Mouse (Mus musculus): ENCODE measurements around the gene Gabrb3. TPM values are rescaled to one million over a fixed set of nuclear protein-coding genes. Genes with fewer than 3 reads are reported as not detected.
A peak's percentile ranks its signal among the peaks of the same experiment; 100 is the strongest.

Gabrb3 gene
- polyA plus RNA-seq, 1 experiment from 2014 or later, result 0.06 TPM

DNA sequence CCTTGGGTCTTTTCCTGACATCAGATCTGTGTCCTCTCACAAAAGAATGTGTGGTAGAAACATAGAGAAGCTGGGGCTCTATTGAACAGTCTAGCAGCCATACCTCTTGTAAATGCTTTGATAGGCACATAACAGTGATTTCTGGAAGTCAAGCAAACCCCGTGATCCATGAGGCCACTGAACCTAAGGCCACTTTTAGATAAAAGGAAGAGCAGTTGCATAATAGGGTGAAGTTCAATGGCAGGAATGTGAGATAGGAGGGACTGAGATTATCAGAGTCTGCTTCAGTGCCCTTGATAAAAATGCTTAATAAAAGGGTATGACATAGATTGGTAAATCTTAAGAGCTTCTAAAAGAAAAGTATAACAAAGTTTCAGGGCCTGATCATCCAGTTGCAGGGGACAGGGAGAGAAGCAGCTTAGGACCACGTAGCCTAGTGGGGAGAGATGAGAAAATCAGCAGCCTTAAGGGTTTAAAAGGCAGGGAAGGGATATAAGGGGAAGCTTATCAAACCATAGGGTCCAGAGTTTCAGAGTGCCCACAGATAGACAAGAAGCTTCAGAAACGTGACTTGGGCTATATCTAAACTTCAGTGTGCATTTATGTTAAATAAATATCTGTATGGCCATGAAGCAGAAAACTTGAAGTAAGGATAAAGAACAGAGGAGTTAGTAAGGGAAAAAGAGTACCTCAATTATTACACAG is 141.4 kb downstream of the Gabrb3 start:
- WGBS, result 47% methylated on average over 3 of the region's 3 CpGs
- TF ChIP-seq CTCF (IDR thresholded peaks at IDR 0.05) (no peak), EP300 (IDR thresholded peaks at IDR 0.05) (no peak)
- no peak for DNase-seq (ENCODE audit: low spot score)

DNA sequence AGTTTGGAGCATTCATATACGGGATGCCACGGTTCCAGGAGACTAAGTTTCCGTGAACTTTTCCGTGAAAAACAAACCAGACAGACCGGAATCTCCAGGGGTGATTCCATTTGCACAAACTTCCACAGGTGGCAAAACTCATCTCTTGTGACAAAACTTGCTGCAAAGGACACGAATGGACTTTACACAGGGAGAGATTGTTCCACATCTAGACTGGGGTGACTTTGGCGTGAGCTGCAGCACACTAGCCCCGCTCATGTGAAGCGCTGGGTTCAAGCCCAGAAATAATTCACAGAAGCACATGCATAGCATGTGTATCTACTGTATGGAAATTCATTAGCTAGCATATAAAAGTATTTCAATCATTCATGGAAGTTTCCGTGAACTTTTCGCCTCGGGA is 144.9 kb downstream of the Gabrb3 start:
- no peak for TF ChIP-seq CTCF (IDR thresholded peaks at IDR 0.05)
- TF ChIP-seq EP300 (IDR thresholded peaks at IDR 0.05), result no peak
- no peaks in the 10 kb centered on the region for H3K27me3 ChIP-seq (replicated peaks; ENCODE audit: insufficient read depth, low read length)
- no peaks in the 10 kb centered on the region for H3K9me3 ChIP-seq (ENCODE audit: low read length)
- no peak for ATAC-seq
- no peak for DNase-seq (ENCODE audit: low spot score)
- H3K36me3 ChIP-seq (ENCODE audit: insufficient read depth, low read length), result no peaks in the 10 kb centered on the region
- no peak overlapping the region for H3K4me3 ChIP-seq (ENCODE audit: low read depth, low read length)
- H3K9ac ChIP-seq (replicated peaks; ENCODE audit: low read depth), result no peak overlapping the region
- no peaks in the 10 kb centered on the region for H3K4me1 ChIP-seq (ENCODE audit: insufficient read depth, low read depth, low read length)
- no peak overlapping the region for H3K27ac ChIP-seq (ENCODE audit: low read length)
- H3K4me2 ChIP-seq (replicated peaks; ENCODE audit: low read depth, low read length), result no peak overlapping the region
- 85% methylated on average over 12 of the region's 12 CpGs for WGBS

More for the DNA sequence above, 141.4 kb downstream of the Gabrb3 start:
- no peak for ATAC-seq
- Histone ChIP-seq H3K9ac (replicated peaks; ENCODE audit: low read depth) (no peak overlapping the region), H3K27ac (ENCODE audit: low read length) (no peak overlapping the region), H3K4me1 (ENCODE audit: insufficient read depth, low read depth, low read length) (no peaks in the 10 kb centered on the region), H3K4me3 (ENCODE audit: low read depth, low read length) (no peak overlapping the region), H3K36me3 (ENCODE audit: insufficient read depth, low read length) (no peaks in the 10 kb centered on the region), H3K4me2 (replicated peaks; ENCODE audit: low read depth, low read length) (no peak overlapping the region), H3K27me3 (replicated peaks; ENCODE audit: insufficient read depth, low read length) (no peaks in the 10 kb centered on the region), H3K9me3 (ENCODE audit: low read length) (no peaks in the 10 kb centered on the region)

DNA sequence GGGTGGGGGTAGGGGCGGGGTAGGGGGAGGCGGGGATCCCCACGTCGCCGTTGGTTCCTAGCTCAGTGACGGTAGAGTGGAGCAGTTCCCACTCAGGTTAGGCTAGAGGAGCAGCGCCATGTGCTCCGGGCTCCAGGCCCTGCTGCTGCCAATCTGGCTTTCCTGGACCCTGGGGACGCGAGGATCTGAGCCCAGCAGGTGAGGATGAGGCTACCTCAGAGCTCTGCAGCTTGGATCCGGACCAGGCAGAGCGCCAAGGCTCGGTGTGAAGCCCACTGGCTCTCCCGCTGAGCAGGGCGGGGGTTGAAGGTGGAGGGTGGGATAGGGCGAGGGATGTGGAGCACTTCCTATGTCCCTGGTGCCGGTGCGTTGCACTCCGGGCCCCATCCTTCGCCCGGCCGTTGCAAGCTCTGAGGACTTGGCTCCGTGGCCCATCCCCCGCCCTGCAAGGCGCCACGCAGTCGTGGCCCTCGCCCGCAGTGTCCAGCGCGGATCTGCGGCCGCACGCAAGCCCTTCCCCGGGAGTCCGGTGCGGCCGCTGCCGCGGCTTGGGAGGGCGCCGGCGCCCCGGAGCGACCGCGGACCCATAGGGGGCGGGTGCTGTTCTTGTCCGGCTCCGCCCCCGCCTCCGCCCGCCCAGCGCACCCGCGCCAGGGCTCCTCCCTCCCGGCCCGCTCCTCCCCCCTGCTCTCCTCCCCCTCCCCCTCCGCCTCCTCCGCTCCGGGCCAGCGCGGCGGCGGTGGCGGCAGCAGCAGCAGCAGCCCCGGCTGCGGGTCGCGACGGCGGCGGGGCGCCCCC is 171.2 kb downstream of the Gabrb3 start:
- no peak overlapping the region for H3K27ac ChIP-seq (ENCODE audit: low read length)
- peak; percentile 67 for ATAC-seq
- TF ChIP-seq EP300 (IDR thresholded peaks at IDR 0.05), result no peak
- peak; percentile 12 for DNase-seq (ENCODE audit: low spot score)
- H3K4me1 ChIP-seq (ENCODE audit: insufficient read depth, low read depth, low read length), result no peaks in the 10 kb centered on the region
- H3K36me3 ChIP-seq (ENCODE audit: insufficient read depth, low read length), result no peaks in the 10 kb centered on the region
- peak overlapping the region; percentile 66 for H3K4me2 ChIP-seq (replicated peaks; ENCODE audit: low read depth, low read length)
- H3K4me3 ChIP-seq (ENCODE audit: low read depth, low read length), result peak overlapping the region; percentile 37
- H3K9me3 ChIP-seq (ENCODE audit: low read length), result no peaks in the 10 kb centered on the region
- 3% methylated on average over 51 of the region's 74 CpGs for WGBS
- H3K27me3 ChIP-seq (replicated peaks; ENCODE audit: insufficient read depth, low read length), result peaks cover 14% of the 10 kb centered on the region
- H3K9ac ChIP-seq (replicated peaks; ENCODE audit: low read depth), result no peak overlapping the region

DNA sequence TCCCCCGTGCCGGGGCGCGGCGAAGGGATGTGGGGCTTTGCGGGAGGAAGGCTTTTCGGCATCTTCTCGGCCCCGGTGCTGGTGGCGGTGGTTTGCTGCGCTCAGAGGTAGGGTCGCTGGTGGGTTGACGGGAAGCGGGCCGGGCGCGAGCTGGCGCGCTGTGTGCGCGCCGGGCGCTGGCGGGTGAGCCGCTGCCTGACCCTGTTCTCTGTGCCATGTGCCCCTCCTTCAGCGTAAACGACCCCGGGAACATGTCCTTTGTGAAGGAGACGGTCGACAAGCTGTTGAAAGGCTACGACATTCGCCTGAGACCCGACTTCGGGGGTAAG is 171.7 kb downstream of the Gabrb3 start:
- 5% methylated on average over 17 of the region's 34 CpGs for WGBS
- H3K9ac ChIP-seq (replicated peaks; ENCODE audit: low read depth), result no peak overlapping the region
- no peaks in the 10 kb centered on the region for H3K36me3 ChIP-seq (ENCODE audit: insufficient read depth, low read length)
- H3K27me3 ChIP-seq (replicated peaks; ENCODE audit: insufficient read depth, low read length), result peaks cover 14% of the 10 kb centered on the region
- H3K4me3 ChIP-seq (ENCODE audit: low read depth, low read length), result peak overlapping the region; percentile 37
- peak overlapping the region; percentile 66 for H3K4me2 ChIP-seq (replicated peaks; ENCODE audit: low read depth, low read length)
- H3K4me1 ChIP-seq (ENCODE audit: insufficient read depth, low read depth, low read length), result no peaks in the 10 kb centered on the region
- TF ChIP-seq CTCF (IDR thresholded peaks at IDR 0.05), result no peak
- DNase-seq (ENCODE audit: low spot score) (no peak), ATAC-seq (no peak)
- H3K9me3 ChIP-seq (ENCODE audit: low read length), result no peaks in the 10 kb centered on the region
- no peak overlapping the region for H3K27ac ChIP-seq (ENCODE audit: low read length)

DNA sequence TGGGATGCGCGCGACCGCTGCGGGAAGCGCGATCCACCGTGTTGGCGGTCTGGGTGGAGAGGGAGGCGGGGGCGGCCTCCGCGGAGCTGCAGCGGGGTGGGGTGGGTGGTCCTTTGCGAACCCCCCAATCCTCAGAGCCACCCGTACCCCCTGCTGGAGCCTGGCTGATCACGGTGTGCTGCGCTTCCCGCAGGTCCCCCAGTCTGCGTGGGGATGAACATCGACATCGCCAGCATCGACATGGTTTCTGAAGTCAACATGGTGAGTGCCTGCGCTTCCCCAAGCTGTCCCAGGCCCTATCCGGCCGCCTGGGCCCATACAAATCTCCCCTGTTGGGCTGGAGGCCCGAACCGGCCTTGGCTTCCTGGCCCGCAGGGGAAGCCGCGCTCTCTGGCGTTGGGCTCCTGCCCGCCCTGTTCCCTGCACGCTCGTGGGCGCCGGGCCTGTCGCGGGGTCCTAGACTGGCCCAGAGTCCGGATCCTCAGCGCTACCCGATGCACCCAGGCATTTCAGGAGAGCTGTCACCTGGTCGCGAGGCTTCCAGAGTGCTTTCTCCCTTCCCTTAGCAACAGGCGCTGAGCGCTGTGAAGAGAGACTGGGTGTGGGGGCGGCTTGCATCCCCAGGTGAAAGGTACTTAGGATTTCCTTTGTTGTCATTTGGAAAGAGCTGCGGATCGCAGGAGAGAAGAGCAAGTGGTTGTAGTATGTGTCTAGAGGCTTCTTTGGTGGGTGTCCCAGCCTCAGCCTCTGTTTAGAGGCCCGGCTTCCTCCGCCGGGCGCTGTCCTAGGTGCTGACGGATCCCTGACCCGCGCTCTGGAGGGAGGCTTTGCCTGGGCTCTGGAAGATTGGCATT is 172.3 kb downstream of the Gabrb3 start:
- H3K4me2 ChIP-seq (replicated peaks; ENCODE audit: low read depth, low read length), result peak overlapping the region; percentile 66
- H3K9me3 ChIP-seq (ENCODE audit: low read length), result no peaks in the 10 kb centered on the region
- no peaks in the 10 kb centered on the region for H3K4me1 ChIP-seq (ENCODE audit: insufficient read depth, low read depth, low read length)
- peak; percentile 17 for DNase-seq (ENCODE audit: low spot score)
- no peak overlapping the region for H3K27ac ChIP-seq (ENCODE audit: low read length)
- ATAC-seq, result no peak
- 2% methylated on average over 47 of the region's 56 CpGs for WGBS
- H3K36me3 ChIP-seq (ENCODE audit: insufficient read depth, low read length), result no peaks in the 10 kb centered on the region
- H3K4me3 ChIP-seq (ENCODE audit: low read depth, low read length), result peak overlapping the region; percentile 37; the same call in 1 of the 2 replicates
- no peak overlapping the region for H3K9ac ChIP-seq (replicated peaks; ENCODE audit: low read depth)
- peaks cover 14% of the 10 kb centered on the region for H3K27me3 ChIP-seq (replicated peaks; ENCODE audit: insufficient read depth, low read length)
- TF ChIP-seq EP300 (IDR thresholded peaks at IDR 0.05) (no peak), CTCF (IDR thresholded peaks at IDR 0.05) (no peak)

DNA sequence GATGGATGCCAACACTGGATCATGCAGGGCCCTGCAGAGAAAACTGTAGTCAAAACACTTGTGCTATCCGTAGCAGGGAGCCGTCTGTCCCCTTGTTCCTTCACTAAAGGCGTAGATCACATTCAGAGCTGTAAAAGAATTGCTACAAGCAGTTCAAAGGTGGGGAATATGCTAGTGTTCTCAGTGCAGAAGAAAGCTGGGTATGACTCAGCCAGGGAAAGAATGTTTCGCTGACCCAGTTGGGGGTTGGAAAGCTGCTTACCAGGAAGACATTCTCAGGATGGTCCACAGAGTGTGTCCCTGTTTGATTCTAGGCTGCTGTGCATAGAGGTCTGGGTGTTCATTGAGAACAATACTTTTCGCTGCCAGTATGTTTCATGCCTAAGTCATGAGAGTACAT is 177.8 kb downstream of the Gabrb3 start:
- H3K27me3 ChIP-seq (replicated peaks; ENCODE audit: insufficient read depth, low read length), result 0 out of 2 replicates have a peak, but pooled peaks cover under 1% of the 10 kb centered on the region
- 69% methylated on average over 5 of the region's 5 CpGs for WGBS
- no peaks in the 10 kb centered on the region for H3K36me3 ChIP-seq (ENCODE audit: insufficient read depth, low read length)
- H3K9ac ChIP-seq (replicated peaks; ENCODE audit: low read depth), result no peak overlapping the region
- no peak overlapping the region for H3K4me2 ChIP-seq (replicated peaks; ENCODE audit: low read depth, low read length)
- H3K27ac ChIP-seq (ENCODE audit: low read length), result no peak overlapping the region
- no peaks in the 10 kb centered on the region for H3K9me3 ChIP-seq (ENCODE audit: low read length)
- ATAC-seq (no peak), DNase-seq (ENCODE audit: low spot score) (no peak)
- TF ChIP-seq EP300 (IDR thresholded peaks at IDR 0.05), result no peak
- no peak for TF ChIP-seq CTCF (IDR thresholded peaks at IDR 0.05)
- H3K4me3 ChIP-seq (ENCODE audit: low read depth, low read length), result no peak overlapping the region
- no peaks in the 10 kb centered on the region for H3K4me1 ChIP-seq (ENCODE audit: insufficient read depth, low read depth, low read length)

Data from lung, postnatal 0 days (tissue).